Mouse (Mus musculus) embryonic facial prominence, embryonic 11.5 days (tissue): ENCODE measurements at regions not wholly inside any gene's neighbourhood (a gene's known extent, or its start where the extent isn't known, plus 50 kb on each side); places are given as distances from the start of the nearest gene placed in this dataset.
"Not testable (repeated sequence)": the region's sequence is repeated elsewhere in the genome, so short reads cannot be mapped to it uniquely, and the experiment has no call there.

ENCODE experiments used
- ATAC-seq: fragments of 200-750 bp; cut with Nextera tagmentation; replicated peaks from 2 replicates; pipeline ENCODE4 v1.8.0; 2017; ENCODE audit warnings: low read depth; ENCODE audit not compliant: insufficient number of reproducible peaks, low FRiP score, low TSS enrichment
- DNase-seq: peaks from one replicate; pipeline ENCODE4 v3.0.0-alpha.2; 2015; ENCODE audit warnings: low spot score
- H3K27ac ChIP-seq: fragments of 300-500 bp; sonication (generic); replicated peaks from 2 replicates; pipeline ENCODE4 v1.5.1; 2014; ENCODE audit warnings: mild to moderate bottlenecking, low read depth, low read length, control low read depth
- H3K27me3 ChIP-seq: fragments of 300-500 bp; sonication (generic); 2 replicates; pipeline ENCODE4 v1.6.1; 2014; ENCODE audit warnings: mild to moderate bottlenecking, low read length, moderate library complexity, mixed read lengths; ENCODE audit not compliant: control insufficient read depth, insufficient read depth
- H3K36me3 ChIP-seq: fragments of 300-500 bp; sonication (generic); replicated peaks from 2 replicates; pipeline ENCODE4 v1.6.1; 2014; ENCODE audit warnings: low read depth, mild to moderate bottlenecking, low read length, moderate library complexity, mixed read lengths; ENCODE audit not compliant: control insufficient read depth, insufficient read depth
- H3K4me1 ChIP-seq: fragments of 300-500 bp; sonication (generic); 2 replicates; pipeline ENCODE4 v1.6.1; 2014; ENCODE audit warnings: low read length, mixed read lengths; ENCODE audit not compliant: control insufficient read depth, insufficient read depth
- H3K4me2 ChIP-seq: fragments of 300-500 bp; sonication (generic); 2 replicates; pipeline ENCODE4 v1.6.1; 2014; ENCODE audit warnings: low read depth, mild to moderate bottlenecking, control low read depth, low read length, moderate library complexity
- H3K4me3 ChIP-seq: fragments of 300-500 bp; sonication (generic); 2 replicates; pipeline ENCODE4 v1.5.1; 2014; ENCODE audit warnings: low read depth, low read length, control low read depth
- H3K9ac ChIP-seq: fragments of 300-500 bp; sonication (generic); replicated peaks from 2 replicates; pipeline ENCODE4 v1.6.1; 2014; ENCODE audit warnings: mild to moderate bottlenecking, control low read depth, low read length
- H3K9me3 ChIP-seq: fragments of 300-500 bp; sonication (generic); replicated peaks from 2 replicates; pipeline ENCODE4 v1.6.1; 2016; ENCODE audit warnings: mild to moderate bottlenecking, low read length, inconsistent platforms, mixed read lengths; ENCODE audit not compliant: control insufficient read depth
- WGBS: fragments of 180-500 bp; shearing (Covaris S2); extraction: QIAGEN DNeasy Blood & Tissue Kit; methylation state at CpG from one replicate; pipeline ENCODE4 v1.1.7; 2014; 5-methylcytosine and 5-hydroxymethylcytosine counted together

- Histone ChIP-seq H3K9ac (no peak overlapping the region), H3K4me1 (no peaks in the 10 kb centered on the region), H3K36me3 (no peaks in the 10 kb centered on the region), H3K27ac (no peak overlapping the region), H3K9me3 (no peaks in the 10 kb centered on the region), H3K4me2 (no peak overlapping the region), H3K27me3 (no peaks in the 10 kb centered on the region), H3K4me3 (no peak overlapping the region)
- no peak for ATAC-seq
- 86% methylated on average over 2 of the region's 2 CpGs for whole genome bisulfite sequencing
- DNase-seq: no peak
Measured at GRCm38 (mm10) chr13:81020811-81021210, 137.6 kb downstream of the Arrdc3 start.

GRCm38 (mm10) chr13:81022410-81022809 is 139.2 kb downstream of the Arrdc3 start:
- ATAC-seq: no peak
- no peak overlapping the region for H3K4me3 ChIP-seq
- no peak for DNase-seq
- H3K27ac ChIP-seq: no peak overlapping the region
- no peaks in the 10 kb centered on the region for H3K27me3 ChIP-seq
- 79% methylated on average over 1 of the region's 1 CpGs for WGBS
- H3K9me3 ChIP-seq: no peaks in the 10 kb centered on the region
- H3K9ac ChIP-seq: no peak overlapping the region
- no peaks in the 10 kb centered on the region for H3K36me3 ChIP-seq
- no peak overlapping the region for H3K4me2 ChIP-seq
- no peaks in the 10 kb centered on the region for H3K4me1 ChIP-seq

- H3K9ac ChIP-seq, DNase-seq, H3K4me2 ChIP-seq, H3K27ac ChIP-seq, H3K9me3 ChIP-seq, H3K36me3 ChIP-seq, H3K4me3 ChIP-seq, H3K27me3 ChIP-seq, ATAC-seq, H3K4me1 ChIP-seq: not testable (repeated sequence)
- 94% methylated on average over 13 of the region's 14 CpGs for WGBS
Measured at GRCm38 (mm10) chr13:81025241-81025760, 142.1 kb downstream of the Arrdc3 start.

- 75% methylated on average over 1 of the region's 1 CpGs for WGBS
- DNase-seq: no peak
- Histone ChIP-seq H3K9me3 (no peaks in the 10 kb centered on the region), H3K4me2 (no peak overlapping the region), H3K36me3 (no peaks in the 10 kb centered on the region), H3K27ac (no peak overlapping the region), H3K9ac (no peak overlapping the region), H3K4me3 (no peak overlapping the region), H3K4me1 (no peaks in the 10 kb centered on the region), H3K27me3 (no peaks in the 10 kb centered on the region)
- no peak for ATAC-seq
Measured at GRCm38 (mm10) chr13:81037316-81037715, 154.1 kb downstream of the Arrdc3 start.

- H3K27ac ChIP-seq: no peak overlapping the region
- H3K9me3 ChIP-seq: no peaks in the 10 kb centered on the region
- DNase-seq (no peak), ATAC-seq (no peak)
- no peak overlapping the region for H3K9ac ChIP-seq
- H3K4me3 ChIP-seq: no peak overlapping the region
- H3K4me1 ChIP-seq: no peaks in the 10 kb centered on the region
- no peaks in the 10 kb centered on the region for H3K27me3 ChIP-seq
- WGBS: 80% methylated on average over 4 of the region's 4 CpGs
- H3K4me2 ChIP-seq: no peak overlapping the region
- H3K36me3 ChIP-seq: no peaks in the 10 kb centered on the region
Measured at GRCm38 (mm10) chr13:81038736-81039135, 155.6 kb downstream of the Arrdc3 start.

- DNase-seq (no peak), ATAC-seq (no peak)
- Histone ChIP-seq H3K4me3 (no peak overlapping the region), H3K27me3 (no peaks in the 10 kb centered on the region), H3K4me2 (no peak overlapping the region), H3K9ac (no peak overlapping the region), H3K9me3 (no peaks in the 10 kb centered on the region), H3K27ac (no peak overlapping the region), H3K36me3 (no peaks in the 10 kb centered on the region), H3K4me1 (no peaks in the 10 kb centered on the region)
Measured at GRCm38 (mm10) chr13:81040494-81040893, 157.3 kb downstream of the Arrdc3 start.

- Histone ChIP-seq H3K4me1 (no peaks in the 10 kb centered on the region), H3K9me3 (no peaks in the 10 kb centered on the region), H3K27ac (no peak overlapping the region), H3K4me2 (no peak overlapping the region), H3K36me3 (no peaks in the 10 kb centered on the region), H3K27me3 (no peaks in the 10 kb centered on the region), H3K4me3 (no peak overlapping the region), H3K9ac (no peak overlapping the region)
- DNase-seq (no peak), ATAC-seq (no peak)
- WGBS: 77% methylated on average over 3 of the region's 3 CpGs
Measured at GRCm38 (mm10) chr13:81041646-81042045, 158.5 kb downstream of the Arrdc3 start.
